Mouse (Mus musculus) liver, adult (tissue): ENCODE data around the gene Gm20388.

Experiments
- GATA4 ChIP-seq: IDR thresholded peaks from 2 replicates; pipeline ENCODE4 v1.6.1; 2014; ENCODE audit warnings: mild to moderate bottlenecking, low read length; ENCODE audit not compliant: insufficient replicate concordance

The Gm20388 gene

GRCm38 (mm10) chr8:121631645-121632071 is 1721.0 kb downstream of the Gm20388 start:
- TF ChIP-seq GATA4 = peak; percentile 62; the same call in 1 of the 2 replicates

- no peak for TF ChIP-seq GATA4
These were observed 1721.8 kb downstream of the Gm20388 start for GRCm38 (mm10) chr8:121632401-121632800.

- TF ChIP-seq GATA4 = no peak
These were observed 1724.9 kb downstream of the Gm20388 start for GRCm38 (mm10) chr8:121635534-121635933.

- no peak for TF ChIP-seq GATA4
These were observed 1725.5 kb downstream of the Gm20388 start for GRCm38 (mm10) chr8:121636180-121636579.

GRCm38 (mm10) chr8:121642804-121643203 is 1732.2 kb downstream of the Gm20388 start:
- no peak for TF ChIP-seq GATA4

- no peak for TF ChIP-seq GATA4
These were observed 1732.7 kb downstream of the Gm20388 start for GRCm38 (mm10) chr8:121643384-121643783.

GRCm38 (mm10) chr8:121647511-121648215 is 1737.0 kb downstream of the Gm20388 start:
- TF ChIP-seq GATA4 = no peak

- no peak for TF ChIP-seq GATA4
These were observed 1737.8 kb downstream of the Gm20388 start for GRCm38 (mm10) chr8:121648451-121648850.

- no peak for TF ChIP-seq GATA4
These were observed 1738.8 kb downstream of the Gm20388 start for GRCm38 (mm10) chr8:121649423-121649822.

GRCm38 (mm10) chr8:121649904-121650303 is 1739.3 kb downstream of the Gm20388 start:
- TF ChIP-seq GATA4 = no peak

- no peak for TF ChIP-seq GATA4
These were observed 1740.0 kb downstream of the Gm20388 start for GRCm38 (mm10) chr8:121650389-121651307.

GRCm38 (mm10) chr8:121651308-121651873 is 1740.8 kb downstream of the Gm20388 start:
- TF ChIP-seq GATA4 = no peak

GRCm38 (mm10) chr8:121651874-121652361 is 1741.3 kb downstream of the Gm20388 start:
- no peak for TF ChIP-seq GATA4

- TF ChIP-seq GATA4 = peak; percentile 45; the same call in 1 of the 2 replicates
These were observed 1742.2 kb downstream of the Gm20388 start, which contains the start of gene Zcchc14 for GRCm38 (mm10) chr8:121652774-121653323. TSS of gene Zcchc14 (minus strand) at chr8:121652901.

GRCm38 (mm10) chr8:121653340-121654019 is 1742.8 kb downstream of the Gm20388 start:
- TF ChIP-seq GATA4 = no peak

GRCm38 (mm10) chr8:121654131-121654530 is 1743.5 kb downstream of the Gm20388 start:
- no peak for TF ChIP-seq GATA4
